Mouse (Mus musculus): ENCODE measurements around the gene Ttc4.

DNA sequence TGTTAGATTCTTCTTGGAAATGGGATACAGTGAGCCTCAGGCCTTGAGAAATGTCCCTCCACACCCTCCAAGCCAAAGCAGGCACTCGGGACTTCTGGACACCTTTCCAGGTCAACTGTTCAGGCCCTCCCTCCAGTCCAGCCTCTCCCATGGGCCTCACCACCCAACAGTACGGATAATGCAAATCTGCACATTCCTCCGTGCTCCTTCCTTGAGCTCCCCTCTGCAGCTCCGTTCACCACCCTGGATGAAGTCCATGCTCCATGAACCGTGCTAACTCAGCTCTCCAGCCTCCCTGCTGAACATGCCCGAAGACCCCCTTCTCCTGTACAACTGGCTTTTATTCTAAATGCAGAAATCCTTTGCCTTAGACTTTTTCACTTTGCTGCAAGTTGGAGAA is 14.0 kb downstream of the Ttc4 start:
- no peak for TF ChIP-seq POLR2A (IDR thresholded peaks at IDR 0.05; ENCODE audit: borderline replicate concordance, extremely low read depth, low read depth, low read length)
- no peak for TF ChIP-seq CTCF (IDR thresholded peaks at IDR 0.05; ENCODE audit: insufficient read depth, low read length)

Measured in lung, adult 2 months (tissue).